Mouse (Mus musculus) embryonic facial prominence, embryonic 13.5 days (tissue): ENCODE measurements around the gene Orm2. TPM values are rescaled to one million over a fixed set of nuclear protein-coding genes. Genes with fewer than 3 reads are reported as not detected.

Experiments
- ATAC-seq: fragments of 200-750 bp; cut with Nextera tagmentation; 2 replicates; pipeline ENCODE4 v1.8.0; 2017; ENCODE audit warnings: low read depth; ENCODE audit not compliant: insufficient number of reproducible peaks, insufficient read depth, low FRiP score, low TSS enrichment
- H3K27ac ChIP-seq: fragments of 300-500 bp; sonication (generic); 2 replicates; pipeline ENCODE4 v1.5.1; 2015; ENCODE audit warnings: moderate library complexity, mild to moderate bottlenecking, inconsistent platforms
- H3K27me3 ChIP-seq: fragments of 300-500 bp; sonication (generic); 2 replicates; pipeline ENCODE4 v1.6.1; 2015; ENCODE audit warnings: mild to moderate bottlenecking, inconsistent platforms
- H3K36me3 ChIP-seq: fragments of 300-500 bp; sonication (generic); 2 replicates; pipeline ENCODE4 v1.6.1; 2015; ENCODE audit warnings: mild to moderate bottlenecking, inconsistent platforms
- H3K4me1 ChIP-seq: fragments of 300-500 bp; sonication (generic); 2 replicates; pipeline ENCODE4 v1.6.1; 2015; ENCODE audit warnings: inconsistent platforms
- H3K4me2 ChIP-seq: fragments of 300-500 bp; sonication (generic); 2 replicates; pipeline ENCODE4 v1.6.1; 2015; ENCODE audit warnings: moderate library complexity, mild to moderate bottlenecking, inconsistent platforms
- H3K4me3 ChIP-seq: fragments of 300-500 bp; sonication (generic); 2 replicates; pipeline ENCODE4 v1.5.1; 2015; ENCODE audit warnings: mild to moderate bottlenecking, inconsistent platforms
- H3K9ac ChIP-seq: fragments of 300-500 bp; sonication (generic); 2 replicates; pipeline ENCODE4 v1.6.1; 2015; ENCODE audit warnings: mild to moderate bottlenecking, inconsistent platforms
- H3K9me3 ChIP-seq: fragments of 300-500 bp; sonication (generic); 2 replicates; pipeline ENCODE4 v1.6.1; 2016; ENCODE audit warnings: inconsistent platforms
- WGBS: fragments of 180-500 bp; shearing (Covaris S2); methylation state at CpG from one replicate; pipeline ENCODE4 v1.1.7; 2015; ENCODE audit warnings: mixed read lengths; 5-methylcytosine and 5-hydroxymethylcytosine counted together
- polyA plus RNA-seq: library from polyadenylated mRNA; unstranded; fragments of >200 nt; fragmentation: Nextera tagmentation; extraction: Ambion mirVana; gene quantifications from 2 replicates; pipeline ENCODE4 v1.2.1, GENCODE M21; 2015

Gene Orm2
- polyA plus RNA-seq, 1 experiment from 2014 or later: not detected

DNA sequence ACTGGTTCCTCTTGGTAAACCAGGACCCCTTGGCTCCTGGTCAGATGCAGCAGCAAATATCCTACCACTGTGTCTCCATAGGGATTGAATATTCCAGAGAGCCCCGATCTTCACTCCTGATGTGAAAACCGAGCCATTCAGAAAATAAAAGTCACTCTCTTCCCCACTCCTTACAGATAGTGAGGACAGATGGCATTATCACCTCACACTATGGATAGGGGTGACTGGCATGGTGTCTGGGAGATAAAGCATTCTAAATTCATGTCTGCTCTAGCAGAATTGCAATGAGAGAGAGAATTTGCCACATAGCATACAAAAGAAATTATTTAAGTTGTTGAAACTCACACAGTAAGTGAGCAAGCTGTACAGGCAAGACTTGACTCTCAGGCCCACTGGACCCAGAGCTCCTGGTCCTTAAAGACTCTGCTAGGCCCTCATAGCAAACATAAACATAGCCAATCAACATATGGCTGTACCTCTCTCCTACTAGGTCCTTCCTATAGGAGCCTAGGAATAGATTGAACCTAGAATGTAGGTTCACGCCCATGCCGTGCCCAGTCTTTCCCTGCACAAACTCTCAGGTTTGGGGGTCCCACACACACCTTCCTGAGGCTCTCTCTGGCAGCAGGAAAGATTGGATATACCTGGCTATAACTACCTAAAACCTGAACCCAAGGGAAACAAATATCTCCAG, 20.6 kb downstream of the Orm2 start:
- no peaks in the 10 kb centered on the region for H3K4me1 ChIP-seq
- no peaks in the 10 kb centered on the region for H3K9me3 ChIP-seq
- H3K27ac ChIP-seq: no peak overlapping the region
- no peak for ATAC-seq
- WGBS: 89% methylated on average over 4 of the region's 4 CpGs
- H3K27me3 ChIP-seq: no peaks in the 10 kb centered on the region
- no peak overlapping the region for H3K9ac ChIP-seq
- H3K4me2 ChIP-seq: no peak overlapping the region
- peaks cover 92% of the 10 kb centered on the region for H3K36me3 ChIP-seq
- H3K4me3 ChIP-seq: no peak overlapping the region

GRCm38 (mm10) chr4:63383474-63383873, 21.2 kb downstream of the Orm2 start:
- no peak overlapping the region for H3K27ac ChIP-seq
- 88% methylated on average over 12 of the region's 12 CpGs for WGBS
- no peak overlapping the region for H3K9ac ChIP-seq
- H3K9me3 ChIP-seq: no peaks in the 10 kb centered on the region
- no peak for ATAC-seq
- H3K36me3 ChIP-seq: peaks cover 90% of the 10 kb centered on the region
- no peaks in the 10 kb centered on the region for H3K27me3 ChIP-seq
- H3K4me2 ChIP-seq: no peak overlapping the region
- H3K4me3 ChIP-seq: no peak overlapping the region
- H3K4me1 ChIP-seq: no peaks in the 10 kb centered on the region

DNA sequence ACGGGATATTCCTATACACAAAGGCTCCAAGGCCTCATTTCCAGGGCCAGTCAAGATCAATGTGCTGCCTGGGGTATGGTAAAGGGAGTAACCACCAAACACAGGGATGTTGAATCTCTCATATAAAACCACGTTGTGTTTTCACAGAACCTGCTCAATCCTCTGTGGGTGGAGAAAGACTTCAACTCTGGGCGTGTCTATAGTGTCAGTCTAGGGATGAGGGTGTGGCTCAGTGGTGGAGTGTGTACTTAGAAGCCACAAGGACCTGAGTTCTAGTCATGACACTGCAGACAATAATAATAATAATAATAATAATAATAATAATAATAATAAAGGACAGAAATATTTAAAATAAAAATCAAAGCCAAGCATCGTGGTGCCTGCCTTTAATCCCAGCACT, 22.0 kb downstream of the Orm2 start:
- Histone ChIP-seq H3K36me3 (peaks cover 82% of the 10 kb centered on the region), H3K27ac (no peak overlapping the region), H3K9me3 (no peaks in the 10 kb centered on the region), H3K4me1 (peaks cover 5% of the 10 kb centered on the region), H3K4me2 (no peak overlapping the region), H3K4me3 (no peak overlapping the region), H3K9ac (no peak overlapping the region), H3K27me3 (no peaks in the 10 kb centered on the region)
- no peak for ATAC-seq
- WGBS: 90% methylated on average over 4 of the region's 4 CpGs

DNA sequence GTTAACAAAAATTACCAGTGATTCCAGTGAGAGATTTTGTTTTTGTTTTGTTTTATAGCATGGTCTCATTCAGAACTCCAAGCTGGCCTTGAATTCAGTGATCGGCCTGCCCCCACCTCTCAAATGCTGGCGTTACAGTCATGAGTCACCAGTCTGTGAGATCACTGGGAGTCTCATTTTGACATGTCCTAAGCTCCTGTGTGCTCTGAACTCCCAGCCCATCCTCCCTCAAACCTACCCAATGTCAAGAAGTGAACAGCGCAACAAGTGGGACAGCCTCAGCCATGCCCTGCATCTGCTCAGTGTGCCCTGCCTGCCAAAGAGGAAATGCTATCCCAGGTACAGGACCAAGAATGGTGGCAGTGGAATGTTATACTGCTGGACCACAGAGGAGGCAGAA, 23.0 kb downstream of the Orm2 start:
- 93% methylated on average over 3 of the region's 3 CpGs for WGBS
- ATAC-seq: no peak

DNA sequence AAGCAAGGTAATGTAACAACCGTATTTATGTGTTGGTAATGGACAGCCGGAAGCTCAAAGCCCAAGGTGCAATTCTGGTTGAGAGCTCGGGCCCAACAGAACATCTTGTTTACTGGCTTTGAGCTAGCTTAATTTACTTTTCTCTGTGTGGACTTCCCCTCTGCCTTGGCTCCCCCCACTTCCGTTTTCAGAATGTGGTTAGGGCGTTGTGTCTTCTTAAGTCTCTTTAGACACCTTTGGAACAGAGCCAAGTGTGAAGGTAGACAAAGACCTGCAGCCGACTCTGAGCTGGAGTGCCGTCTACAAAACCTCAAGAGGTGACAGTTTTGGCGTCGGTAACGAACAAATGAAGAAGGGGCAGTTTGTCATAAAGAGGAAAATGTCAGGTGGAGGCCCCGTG, 23.5 kb downstream of the Orm2 start:
- H3K36me3 ChIP-seq: peaks cover 71% of the 10 kb centered on the region
- no peak for ATAC-seq

More for the DNA sequence above, 23.0 kb downstream of the Orm2 start:
- H3K4me1 ChIP-seq: peaks cover 12% of the 10 kb centered on the region
- H3K4me3 ChIP-seq: no peak overlapping the region
- no peak overlapping the region for H3K9ac ChIP-seq
- no peaks in the 10 kb centered on the region for H3K9me3 ChIP-seq
- no peaks in the 10 kb centered on the region for H3K27me3 ChIP-seq
- no peak overlapping the region; the same call in 1 of the 2 replicates for H3K27ac ChIP-seq
- H3K4me2 ChIP-seq: no peak overlapping the region
- peaks cover 76% of the 10 kb centered on the region for H3K36me3 ChIP-seq

GRCm38 (mm10) chr4:63388029-63388428, 25.8 kb downstream of the Orm2 start:
- no peaks in the 10 kb centered on the region for H3K9me3 ChIP-seq
- no peak for ATAC-seq
- no peak overlapping the region for H3K4me3 ChIP-seq
- H3K4me1 ChIP-seq: peaks cover 18% of the 10 kb centered on the region
- no peak overlapping the region for H3K9ac ChIP-seq
- peaks cover 68% of the 10 kb centered on the region for H3K36me3 ChIP-seq
- no peak overlapping the region for H3K4me2 ChIP-seq
- WGBS: 85% methylated on average over 6 of the region's 6 CpGs
- no peaks in the 10 kb centered on the region for H3K27me3 ChIP-seq
- no peak overlapping the region for H3K27ac ChIP-seq

More for the DNA sequence above, 23.5 kb downstream of the Orm2 start:
- 80% methylated on average over 11 of the region's 11 CpGs for WGBS
- Histone ChIP-seq H3K4me1 (peaks cover 12% of the 10 kb centered on the region), H3K27ac (no peak overlapping the region), H3K9ac (no peak overlapping the region), H3K4me3 (no peak overlapping the region), H3K4me2 (no peak overlapping the region), H3K27me3 (no peaks in the 10 kb centered on the region), H3K9me3 (no peaks in the 10 kb centered on the region)

DNA sequence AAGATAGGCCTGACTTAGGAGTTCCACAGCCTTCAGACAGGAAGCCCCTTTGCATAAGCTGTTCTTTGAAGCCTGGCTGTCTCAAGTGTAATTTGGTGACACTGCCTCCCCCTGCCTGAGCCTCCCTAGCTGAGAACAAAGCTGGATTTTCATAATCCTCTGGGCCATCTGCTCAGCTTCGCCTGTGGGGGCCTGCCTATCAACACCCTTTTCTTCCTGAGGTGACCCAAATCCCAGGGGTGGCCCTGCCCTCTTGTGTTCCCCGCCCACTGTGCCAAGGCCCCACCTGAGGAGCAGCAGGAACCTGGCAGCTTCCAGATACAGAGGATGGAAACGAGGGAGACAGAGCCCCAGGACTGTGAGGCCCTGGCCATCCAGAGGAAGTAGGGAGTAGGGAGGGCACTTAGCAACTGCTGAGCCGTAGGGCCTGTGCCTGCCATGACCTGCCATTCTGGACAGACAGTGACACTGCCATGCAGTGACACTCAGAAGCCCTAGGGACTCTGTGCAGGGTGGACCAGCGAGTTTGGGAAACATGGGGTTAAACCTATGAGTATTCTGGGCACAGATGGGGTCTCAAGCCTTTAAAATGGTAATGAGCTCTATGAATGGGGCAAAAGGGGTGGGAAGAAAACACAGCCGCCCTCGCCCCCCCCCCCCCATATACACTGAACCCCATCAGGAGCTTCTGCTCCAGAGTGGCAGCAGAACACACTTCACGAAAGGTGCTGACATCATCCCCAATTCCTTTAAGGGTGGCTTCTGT, 27.1 kb downstream of the Orm2 start:
- H3K4me3 ChIP-seq: no peak overlapping the region
- H3K27ac ChIP-seq: 0 out of 2 replicates have a peak overlapping the region, but pooled peaks have one; percentile 0
- H3K27me3 ChIP-seq: no peaks in the 10 kb centered on the region
- ATAC-seq: no peak
- peaks cover 18% of the 10 kb centered on the region for H3K4me1 ChIP-seq
- no peak overlapping the region for H3K9ac ChIP-seq
- H3K9me3 ChIP-seq: no peaks in the 10 kb centered on the region
- peaks cover 67% of the 10 kb centered on the region for H3K36me3 ChIP-seq
- WGBS: 29% methylated on average over 8 of the region's 8 CpGs
- H3K4me2 ChIP-seq: no peak overlapping the region

- H3K27ac ChIP-seq: no peak overlapping the region
- no peak for ATAC-seq
Measured at GRCm38 (mm10) chr4:63389887-63390528, 27.8 kb downstream of the Orm2 start.

DNA sequence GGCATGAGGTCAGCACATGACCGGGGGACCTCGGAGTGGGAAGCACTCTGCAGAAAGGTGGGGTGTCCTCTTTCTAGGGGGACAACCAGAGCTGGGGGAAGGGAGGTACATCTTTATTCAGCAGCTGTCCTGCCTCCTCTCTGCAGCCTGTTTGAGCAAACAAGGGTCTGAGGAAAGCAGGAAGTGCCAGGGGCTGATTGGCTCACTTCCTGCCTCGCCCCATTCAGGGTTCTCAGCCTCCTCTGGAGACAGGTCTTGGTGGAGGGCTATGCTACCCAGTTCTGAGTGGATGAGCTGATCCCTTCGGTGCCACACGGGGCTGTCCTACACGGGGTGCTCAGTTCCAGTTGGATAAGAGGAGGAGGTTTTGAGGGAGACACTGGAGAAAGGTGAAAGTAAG, 29.1 kb downstream of the Orm2 start:
- no peaks in the 10 kb centered on the region for H3K9me3 ChIP-seq
- WGBS: 66% methylated on average over 6 of the region's 6 CpGs
- H3K36me3 ChIP-seq: peaks cover 68% of the 10 kb centered on the region
- no peak overlapping the region for H3K9ac ChIP-seq
- no peak overlapping the region for H3K27ac ChIP-seq
- H3K27me3 ChIP-seq: no peaks in the 10 kb centered on the region
- no peak for ATAC-seq
- peaks cover 18% of the 10 kb centered on the region for H3K4me1 ChIP-seq
- H3K4me2 ChIP-seq: no peak overlapping the region
- no peak overlapping the region for H3K4me3 ChIP-seq

More at GRCm38 (mm10) chr4:63389887-63390528, 27.8 kb downstream of the Orm2 start:
- Histone ChIP-seq H3K9me3 (no peaks in the 10 kb centered on the region), H3K4me1 (peaks cover 18% of the 10 kb centered on the region), H3K9ac (no peak overlapping the region), H3K4me2 (no peak overlapping the region), H3K27me3 (no peaks in the 10 kb centered on the region), H3K4me3 (no peak overlapping the region), H3K36me3 (peaks cover 71% of the 10 kb centered on the region)
- 67% methylated on average over 11 of the region's 11 CpGs for WGBS

DNA sequence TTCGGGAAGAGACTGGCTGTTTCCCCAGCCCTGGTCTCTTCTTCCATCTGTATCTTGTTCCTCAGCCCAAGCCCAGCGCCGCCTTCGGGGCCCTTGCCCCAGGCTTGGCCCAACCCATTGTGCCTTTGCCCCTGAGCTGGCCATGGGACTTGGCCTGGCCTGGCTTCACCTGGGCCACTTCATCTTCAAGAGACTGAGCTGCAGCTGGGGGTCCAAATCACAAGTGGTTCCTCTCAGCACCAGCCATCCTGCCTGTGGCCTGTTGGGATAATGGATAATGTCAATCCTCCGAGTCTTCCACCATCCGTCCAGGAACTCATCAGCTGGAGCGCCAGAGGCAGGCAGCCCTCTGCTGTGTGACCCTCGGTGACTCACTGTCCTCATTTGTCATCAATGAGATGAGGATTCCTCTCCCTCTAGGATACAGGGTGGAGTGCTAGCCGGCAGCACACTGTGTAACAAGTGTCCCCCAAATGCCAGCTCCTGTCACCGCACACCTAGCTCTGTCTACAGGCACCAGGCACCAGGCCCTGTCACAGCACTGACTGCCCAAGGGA, 35.8 kb downstream of the Orm2 start:
- H3K9me3 ChIP-seq: no peaks in the 10 kb centered on the region
- 87% methylated on average over 10 of the region's 10 CpGs for WGBS
- peaks cover 52% of the 10 kb centered on the region for H3K4me1 ChIP-seq
- H3K27ac ChIP-seq: peak overlapping the region; percentile 75; the same call in 1 of the 2 replicates
- ATAC-seq: no peak
- H3K36me3 ChIP-seq: peaks cover 39% of the 10 kb centered on the region
- no peaks in the 10 kb centered on the region for H3K27me3 ChIP-seq
- 0 out of 2 replicates have a peak overlapping the region, but pooled peaks have one; percentile 1 for H3K9ac ChIP-seq
- no peak overlapping the region for H3K4me3 ChIP-seq
- H3K4me2 ChIP-seq: no peak overlapping the region

- Histone ChIP-seq H3K4me3 (no peak overlapping the region), H3K27me3 (no peaks in the 10 kb centered on the region), H3K36me3 (peaks cover 31% of the 10 kb centered on the region), H3K4me1 (peaks cover 62% of the 10 kb centered on the region), H3K27ac (peak overlapping the region; percentile 75), H3K4me2 (no peak overlapping the region), H3K9me3 (no peaks in the 10 kb centered on the region), H3K9ac (peak overlapping the region; percentile 3)
- WGBS: 39% methylated on average over 11 of the region's 11 CpGs
- no peak for ATAC-seq
Measured at GRCm38 (mm10) chr4:63398854-63399609, 36.8 kb downstream of the Orm2 start.
